Mouse (Mus musculus) 3T3-L1 (cell line): ENCODE measurements around the gene Ank2.
A peak's percentile ranks its signal among the peaks of the same experiment; 100 is the strongest.

Experiments
- DNase-seq: peaks from one replicate; pipeline ENCODE4 v3.0.0-alpha.2; 2015; ENCODE audit warnings: low read depth, low spot score

Gene Ank2

GRCm38 (mm10) chr3:126918805-126919473 is 580.2 kb downstream of the Ank2 start:
- peak; percentile 60 for DNase-seq

- DNase-seq: no peak
These were observed 582.8 kb downstream of the Ank2 start for GRCm38 (mm10) chr3:126916381-126916780.

- DNase-seq: peak; percentile 90
These were observed 595.6 kb downstream of the Ank2 start for GRCm38 (mm10) chr3:126903543-126903942.

GRCm38 (mm10) chr3:126886644-126887043 is 612.5 kb downstream of the Ank2 start:
- DNase-seq: no peak

- no peak for DNase-seq
These were observed 613.1 kb downstream of the Ank2 start for GRCm38 (mm10) chr3:126886090-126886489.

GRCm38 (mm10) chr3:126878233-126878632 is 620.9 kb downstream of the Ank2 start:
- DNase-seq: no peak
